Mouse (Mus musculus) embryo, embryonic 9.5 days (tissue): ENCODE results near the gene Serpina3i.
"Not testable (repeated sequence)": the region's sequence is repeated elsewhere in the genome, so short reads cannot be mapped to it uniquely, and the experiment has no call there.

Experiments used
- DNase-seq: peaks from one replicate; pipeline ENCODE4 v3.0.0-alpha.2; 2017; ENCODE audit errors: extremely low spot score

Serpina3i gene

GRCm38 (mm10) chr12:104262863-104263262 is at the start of gene Serpina3i:
Gene Serpina3i, plus strand, starts transcription at chr12:104263122.
- no peak for DNase-seq

- no peak for DNase-seq
Observed at GRCm38 (mm10) chr12:104213689-104214444, 49.1 kb upstream of the Serpina3i start.

GRCm38 (mm10) chr12:104214445-104214753 is 48.5 kb upstream of the Serpina3i start, which contains the start of gene Serpina3f:
Gene Serpina3f, plus strand, starts transcription at chr12:104214544.
- no peak for DNase-seq

- no peak for DNase-seq
Observed at GRCm38 (mm10) chr12:104215249-104215648, 47.7 kb upstream of the Serpina3i start.

- no peak for DNase-seq
Observed at GRCm38 (mm10) chr12:104221616-104222015, 41.3 kb upstream of the Serpina3i start.

- DNase-seq, result no peak
Observed at GRCm38 (mm10) chr12:104223690-104224089, 39.2 kb upstream of the Serpina3i start.

- DNase-seq, result no peak
Observed at GRCm38 (mm10) chr12:104224598-104225300, 38.2 kb upstream of the Serpina3i start.

- no peak for DNase-seq
Observed at GRCm38 (mm10) chr12:104230762-104231161, 32.2 kb upstream of the Serpina3i start.

- DNase-seq, result no peak
Observed at GRCm38 (mm10) chr12:104235915-104236314, 27.0 kb upstream of the Serpina3i start, which contains the start of gene Serpina3g. Gene Serpina3g, plus strand, starts transcription at chr12:104236245.

GRCm38 (mm10) chr12:104238048-104238447 is 24.9 kb upstream of the Serpina3i start:
- DNase-seq, result not testable (repeated sequence)

- no peak for DNase-seq
Observed at GRCm38 (mm10) chr12:104243307-104243706, 19.6 kb upstream of the Serpina3i start.

- DNase-seq, result no peak
Observed at GRCm38 (mm10) chr12:104245092-104245491, 17.8 kb upstream of the Serpina3i start.

GRCm38 (mm10) chr12:104245595-104245994 is 17.3 kb upstream of the Serpina3i start:
- DNase-seq, result no peak

- DNase-seq, result no peak
Observed at GRCm38 (mm10) chr12:104247553-104248002, 15.3 kb upstream of the Serpina3i start.

- DNase-seq, result no peak
Observed at GRCm38 (mm10) chr12:104248231-104248630, 14.7 kb upstream of the Serpina3i start.

GRCm38 (mm10) chr12:104261041-104261440 is 1.9 kb upstream of the Serpina3i start:
- DNase-seq, result no peak

GRCm38 (mm10) chr12:104266374-104266773 is 3.5 kb downstream of the Serpina3i start:
- DNase-seq, result no peak

GRCm38 (mm10) chr12:104278216-104279055 is 15.5 kb downstream of the Serpina3i start:
- DNase-seq, result no peak

- DNase-seq, result no peak
Observed at GRCm38 (mm10) chr12:104279056-104279435, 16.1 kb downstream of the Serpina3i start.

- DNase-seq, result no peak
Observed at GRCm38 (mm10) chr12:104283380-104283779, 20.5 kb downstream of the Serpina3i start.

GRCm38 (mm10) chr12:104288336-104288735 is 25.4 kb downstream of the Serpina3i start:
- DNase-seq, result no peak

GRCm38 (mm10) chr12:104289872-104290271 is 26.9 kb downstream of the Serpina3i start:
- no peak for DNase-seq
